Mouse (Mus musculus): ENCODE measurements around the gene Arid3c. TPM values are rescaled to one million over a fixed set of nuclear protein-coding genes. Genes with fewer than 3 reads are reported as not detected.
"Not testable (repeated sequence)": the region's sequence is repeated elsewhere in the genome, so short reads cannot be mapped to it uniquely, and the experiment has no call there.

The Arid3c gene
- polyA plus RNA-seq, 1 experiment from 2014 or later = not detected

DNA sequence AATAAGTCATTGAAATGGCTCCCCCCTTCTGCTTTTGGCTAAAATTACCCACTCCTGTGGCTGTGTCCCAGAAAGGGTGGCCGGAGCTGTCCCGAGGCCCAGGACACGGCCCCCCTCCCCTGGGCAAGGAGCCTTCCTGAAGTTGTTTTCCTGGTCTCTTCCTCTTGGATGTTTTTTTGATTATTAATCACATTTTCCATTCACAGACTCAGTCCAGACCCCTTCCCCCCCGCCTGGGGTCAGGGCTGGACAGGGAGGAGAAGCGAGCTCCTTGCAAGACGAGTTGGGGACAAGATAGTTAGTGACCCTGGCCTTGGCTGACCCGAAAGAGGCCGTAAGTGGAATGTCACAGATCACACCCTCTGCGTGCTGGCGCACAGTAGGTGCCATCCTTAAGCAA is 31.2 kb downstream of the Arid3c start, which contains the start of gene Il11ra1:
Il11ra1 (plus strand) TSS at position 207 of the 400 bp plus-strand sequence.
- H3K9ac ChIP-seq; H3K27ac ChIP-seq; H3K4me2 ChIP-seq; H3K4me3 ChIP-seq; H3K9me3 ChIP-seq; H3K4me1 ChIP-seq; ATAC-seq (ENCODE audit: insufficient number of reproducible peaks, low FRiP score, low TSS enrichment, low read depth); H3K36me3 ChIP-seq: not testable (repeated sequence)
- peaks cover 16% of the 10 kb centered on the region for H3K27me3 ChIP-seq
- WGBS = 82% methylated on average over 10 of the region's 10 CpGs

DNA sequence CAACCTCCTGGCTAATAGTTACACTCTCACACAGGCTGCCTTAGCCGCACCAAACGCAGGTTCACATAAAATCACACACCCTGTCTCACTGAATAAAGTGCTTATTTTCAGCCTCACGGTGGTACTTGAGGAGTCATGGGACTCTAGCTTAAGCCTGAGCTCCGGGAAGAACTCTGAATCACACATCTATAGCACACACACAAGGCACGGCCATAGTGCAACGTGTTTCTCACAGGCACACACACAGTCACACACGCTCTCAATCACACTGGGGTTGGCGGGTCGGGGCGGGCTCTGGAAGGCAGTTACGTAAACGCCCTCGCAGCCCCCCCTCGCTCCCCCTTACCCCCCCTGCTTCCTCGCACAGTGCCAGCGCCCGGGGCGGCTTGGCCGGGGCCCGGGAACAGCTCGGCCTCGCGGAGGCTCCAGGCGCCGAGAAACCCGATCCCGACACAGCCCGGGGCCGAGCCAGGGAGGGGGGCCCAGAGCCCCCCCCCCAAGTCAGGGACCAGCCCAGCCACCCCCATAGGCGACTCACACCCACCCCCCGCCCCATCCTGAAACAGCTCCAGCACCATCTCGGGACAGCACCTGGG is 32.4 kb downstream of the Arid3c start:
- WGBS = 4% methylated on average over 25 of the region's 32 CpGs
- H3K9ac ChIP-seq; H3K9me3 ChIP-seq; H3K27me3 ChIP-seq; H3K27ac ChIP-seq; H3K36me3 ChIP-seq; H3K4me3 ChIP-seq; H3K4me1 ChIP-seq; ATAC-seq (ENCODE audit: insufficient number of reproducible peaks, low FRiP score, low TSS enrichment, low read depth): not testable (repeated sequence)
- H3K4me2 ChIP-seq = peak overlapping the region; percentile 22; the same call in 1 of the 2 replicates

DNA sequence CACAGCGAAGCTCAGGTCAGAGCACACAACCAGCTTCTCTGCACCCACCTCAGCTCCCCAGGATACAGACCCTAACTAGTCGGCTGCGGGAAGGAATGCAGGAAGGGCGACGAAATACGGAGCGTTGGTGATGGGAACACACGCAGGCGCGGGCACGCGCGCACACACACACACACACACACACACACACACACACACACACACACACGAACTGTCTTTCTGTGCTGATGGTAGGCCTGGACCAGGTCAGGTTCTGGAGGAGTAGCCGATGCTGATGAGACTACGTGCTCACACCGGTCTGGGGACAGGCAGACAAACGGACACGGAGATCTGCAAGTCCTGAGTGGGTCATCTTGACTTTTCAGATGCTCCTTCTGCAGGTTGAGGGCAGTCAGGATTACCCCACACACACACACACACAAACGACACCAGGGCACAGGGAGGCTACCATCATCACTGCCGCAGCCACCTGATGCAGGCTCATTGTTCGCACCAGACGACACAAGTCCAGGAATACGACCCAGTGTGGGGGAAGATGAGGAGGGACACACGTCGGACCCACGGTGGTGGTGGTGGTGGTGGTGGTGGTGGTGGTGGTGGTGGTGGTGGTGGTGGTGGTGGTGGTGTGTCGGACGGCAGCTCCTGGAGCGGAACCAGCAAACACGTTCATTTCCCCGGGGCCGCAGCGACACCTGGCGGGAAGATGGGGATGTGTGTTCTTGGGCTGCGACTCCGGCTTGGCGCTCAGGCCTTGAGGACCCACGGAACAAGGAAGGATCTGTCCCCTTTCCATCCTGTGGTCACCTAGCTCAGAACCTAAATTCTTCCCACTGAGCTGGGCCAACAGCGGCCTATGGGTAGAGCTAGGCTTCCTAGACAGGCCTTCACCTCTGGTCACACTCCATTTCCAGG is 33.8 kb downstream of the Arid3c start, which contains the start of gene Cntfr:
Cntfr (minus strand) TSS at position 160 of the 912 bp plus-strand sequence.
- 15% methylated on average over 34 of the region's 40 CpGs for WGBS
- not testable (repeated sequence) for H3K9ac ChIP-seq; H3K4me3 ChIP-seq; H3K4me2 ChIP-seq; H3K4me1 ChIP-seq; H3K27me3 ChIP-seq; ATAC-seq (ENCODE audit: insufficient number of reproducible peaks, low FRiP score, low TSS enrichment, low read depth); H3K27ac ChIP-seq; H3K36me3 ChIP-seq; H3K9me3 ChIP-seq

DNA sequence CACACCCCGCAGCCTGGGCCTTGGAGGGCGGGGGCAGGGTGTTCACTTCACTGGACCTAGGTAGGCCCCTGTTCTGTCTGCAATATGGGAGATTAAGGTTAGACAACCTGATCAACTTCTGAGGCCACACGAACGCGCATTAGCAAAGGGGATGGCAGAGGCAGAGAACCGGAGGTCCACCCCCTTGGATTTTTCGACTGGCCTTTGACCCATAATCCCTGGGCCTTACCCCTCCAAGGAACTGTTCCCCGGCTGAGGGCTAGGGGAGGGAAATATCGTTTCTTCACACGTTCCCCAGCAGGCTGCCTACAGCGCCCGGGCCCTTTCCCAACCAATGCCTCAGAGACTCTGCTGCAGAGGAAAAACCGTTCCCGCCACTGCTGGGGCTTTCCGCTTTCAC is 34.5 kb downstream of the Arid3c start:
- H3K9me3 ChIP-seq; H3K9ac ChIP-seq; H3K4me3 ChIP-seq; H3K4me2 ChIP-seq; H3K27ac ChIP-seq; H3K27me3 ChIP-seq; ATAC-seq (ENCODE audit: insufficient number of reproducible peaks, low FRiP score, low TSS enrichment, low read depth); H3K36me3 ChIP-seq; H3K4me1 ChIP-seq: not testable (repeated sequence)
- WGBS = 13% methylated on average over 14 of the region's 15 CpGs

DNA sequence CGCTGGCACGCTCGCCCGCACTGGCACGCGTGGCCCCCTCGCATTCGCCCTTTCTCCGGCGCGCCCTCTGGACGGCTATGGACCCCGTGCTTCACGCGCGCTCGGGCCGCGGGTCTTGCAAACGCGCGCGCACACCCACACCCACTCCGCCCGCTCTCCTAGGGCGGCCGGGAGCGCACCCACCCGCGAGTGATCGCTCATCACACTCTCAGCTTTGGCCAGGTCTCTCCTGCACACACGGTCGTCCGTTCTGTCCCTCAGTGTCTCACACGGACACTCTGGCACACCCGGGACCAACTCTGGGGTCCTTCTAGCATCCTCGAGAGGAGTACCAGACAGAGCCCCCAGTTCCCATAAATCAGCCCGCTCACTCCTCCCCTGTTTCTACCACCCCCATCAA is 35.1 kb downstream of the Arid3c start:
- H3K9me3 ChIP-seq; H3K27me3 ChIP-seq; H3K9ac ChIP-seq; ATAC-seq (ENCODE audit: insufficient number of reproducible peaks, low FRiP score, low TSS enrichment, low read depth); H3K27ac ChIP-seq; H3K36me3 ChIP-seq; H3K4me1 ChIP-seq: not testable (repeated sequence)
- Histone ChIP-seq H3K4me2 (peak overlapping the region; percentile 33; the same call in 1 of the 2 replicates), H3K4me3 (peak overlapping the region; percentile 16; the same call in 1 of the 2 replicates)
- WGBS = 5% methylated on average over 12 of the region's 38 CpGs

DNA sequence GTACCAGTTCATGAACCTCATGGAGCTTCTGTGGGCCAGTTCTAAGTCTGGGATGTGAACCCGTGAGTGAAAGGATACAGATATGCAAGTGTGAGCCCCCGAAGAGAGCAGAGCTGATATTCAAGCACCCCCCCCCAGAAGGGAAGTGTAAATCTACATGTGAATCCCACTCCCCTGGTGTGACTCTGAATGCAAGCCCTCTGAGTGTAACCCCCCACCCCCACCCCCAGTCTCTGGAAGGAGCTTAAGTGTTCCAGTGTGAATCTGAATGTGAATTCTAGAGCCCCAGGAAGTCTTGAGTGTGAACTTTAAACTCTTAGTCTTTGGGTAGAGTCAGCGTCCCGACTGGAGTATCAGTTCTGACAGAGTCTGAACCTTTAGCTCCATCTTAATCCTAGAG is 37.4 kb downstream of the Arid3c start:
- WGBS = 20% methylated on average over 4 of the region's 4 CpGs
- H3K4me2 ChIP-seq, H3K4me3 ChIP-seq: not testable (repeated sequence)

DNA sequence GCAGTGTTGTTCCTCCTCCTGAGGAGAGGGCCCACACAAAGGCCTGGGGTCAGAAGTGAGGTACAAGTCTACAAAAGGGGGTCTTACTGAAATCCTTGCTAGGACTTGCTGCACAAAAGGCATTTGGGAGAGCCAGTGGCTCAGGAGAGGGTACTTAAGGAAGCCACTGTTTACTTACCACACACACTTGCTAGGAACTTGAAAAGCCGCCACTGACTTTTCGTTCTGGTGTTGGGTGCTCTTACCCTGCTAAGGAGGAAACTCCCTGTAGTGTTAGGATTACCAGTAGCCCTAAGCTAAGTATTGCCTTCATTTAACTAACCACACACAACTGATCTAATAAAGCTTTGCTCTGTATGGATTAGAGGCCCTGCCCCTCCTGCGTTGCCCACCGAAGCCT is 40.9 kb downstream of the Arid3c start:
- not testable (repeated sequence) for H3K4me2 ChIP-seq; H3K9me3 ChIP-seq; H3K4me1 ChIP-seq; H3K27ac ChIP-seq; H3K4me3 ChIP-seq; H3K36me3 ChIP-seq; H3K9ac ChIP-seq; ATAC-seq (ENCODE audit: insufficient number of reproducible peaks, low FRiP score, low TSS enrichment, low read depth); H3K27me3 ChIP-seq
- WGBS = no CpG with 5 or more reads among the region's 4 CpGs

More for the DNA sequence above, 37.4 kb downstream of the Arid3c start:
- not testable (repeated sequence) for ATAC-seq (ENCODE audit: insufficient number of reproducible peaks, low FRiP score, low TSS enrichment, low read depth); H3K27ac ChIP-seq; H3K4me1 ChIP-seq; H3K36me3 ChIP-seq; H3K27me3 ChIP-seq; H3K9ac ChIP-seq; H3K9me3 ChIP-seq

DNA sequence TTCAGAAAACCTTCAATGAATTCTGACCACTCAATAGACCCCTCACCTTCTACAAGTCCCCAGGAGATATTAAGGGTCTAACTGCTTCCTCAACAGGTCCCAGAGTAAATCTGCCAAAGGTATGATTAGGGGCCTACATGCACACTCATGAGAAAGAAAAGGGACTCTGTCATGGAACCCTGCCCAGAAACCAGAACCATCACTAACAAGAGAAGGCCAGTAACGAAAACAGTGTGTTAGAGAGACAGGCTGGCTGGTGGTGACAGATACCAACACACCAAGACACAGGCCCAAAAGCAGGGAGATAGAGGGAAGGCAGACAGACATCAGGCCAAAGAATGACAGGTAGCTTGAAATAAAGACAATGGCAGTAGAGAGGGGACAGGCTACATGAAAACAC is 42.4 kb downstream of the Arid3c start:
- not testable (repeated sequence) for H3K9me3 ChIP-seq; ATAC-seq (ENCODE audit: insufficient number of reproducible peaks, low FRiP score, low TSS enrichment, low read depth)
- WGBS = 50% methylated on average over 1 of the region's 1 CpGs

DNA sequence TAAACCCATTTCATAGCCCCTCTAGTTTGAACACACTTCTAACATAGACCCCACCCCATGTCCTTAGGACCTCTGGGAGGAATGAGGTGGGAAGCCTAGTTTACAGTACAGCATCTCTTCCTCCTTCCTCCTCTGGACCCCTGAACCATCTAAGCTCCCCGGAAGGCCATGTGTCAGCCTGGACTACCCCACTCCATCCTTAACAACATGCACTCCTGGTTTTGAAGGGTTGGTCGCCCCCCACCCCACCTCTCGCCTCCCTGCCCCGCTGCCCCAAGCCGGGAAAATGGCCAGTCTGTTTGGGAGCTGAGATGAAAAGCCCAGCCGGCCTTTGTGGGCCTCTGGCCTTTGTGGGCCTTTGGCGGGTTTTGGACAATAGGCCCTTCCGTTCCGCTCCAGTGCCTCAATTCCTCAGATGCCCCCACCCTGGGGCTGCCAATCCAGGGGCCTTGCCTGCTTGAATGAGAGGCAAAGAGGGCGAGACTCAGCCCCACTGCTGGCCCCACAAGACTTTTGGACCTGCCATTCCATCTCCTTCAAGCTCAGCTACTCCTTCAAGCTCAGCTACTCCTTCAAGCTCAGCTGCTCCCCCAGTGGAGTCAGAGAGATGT is 45.0 kb downstream of the Arid3c start:
- 0 out of 2 replicates have a peak, but pooled peaks cover 12% of the 10 kb centered on the region for H3K4me1 ChIP-seq
- 53% methylated on average over 9 of the region's 10 CpGs for WGBS
- H3K4me3 ChIP-seq; H3K9ac ChIP-seq; H3K4me2 ChIP-seq; H3K36me3 ChIP-seq; H3K9me3 ChIP-seq; ATAC-seq (ENCODE audit: insufficient number of reproducible peaks, low FRiP score, low TSS enrichment, low read depth); H3K27ac ChIP-seq: not testable (repeated sequence)
- peaks cover 17% of the 10 kb centered on the region for H3K27me3 ChIP-seq

More for the DNA sequence above, 42.4 kb downstream of the Arid3c start:
- not testable (repeated sequence) for H3K4me2 ChIP-seq, H3K27ac ChIP-seq, H3K9ac ChIP-seq, H3K4me1 ChIP-seq, H3K27me3 ChIP-seq, H3K36me3 ChIP-seq, H3K4me3 ChIP-seq

DNA sequence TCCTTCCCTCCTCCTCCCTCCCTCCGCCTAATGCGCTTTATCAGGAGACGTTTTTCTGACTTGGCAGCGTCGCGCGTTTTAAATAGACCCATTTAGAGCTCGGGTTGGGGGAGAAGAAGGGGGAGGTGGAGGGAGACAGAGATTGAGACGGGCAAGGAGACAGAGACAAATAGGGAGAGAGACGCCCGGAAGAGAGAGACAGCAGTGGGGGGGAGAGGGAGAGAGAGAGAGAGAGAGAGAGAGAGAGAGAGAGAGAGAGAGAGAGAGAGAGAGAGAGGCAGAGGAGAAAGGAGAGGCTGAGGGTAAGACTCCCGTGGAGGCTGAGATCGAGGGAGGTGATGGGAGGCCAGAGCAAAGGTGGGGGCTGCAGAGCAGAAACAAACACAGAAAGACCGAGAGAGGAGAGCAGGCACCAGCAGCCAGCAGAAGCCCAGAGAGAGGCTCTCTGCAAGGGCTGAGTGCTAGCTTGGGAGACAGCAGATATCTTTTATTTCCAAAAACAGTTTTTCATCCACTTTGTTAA is 46.0 kb downstream of the Arid3c start:
- peaks cover 16% of the 10 kb centered on the region for H3K4me1 ChIP-seq
- H3K36me3 ChIP-seq; H3K9me3 ChIP-seq; H3K9ac ChIP-seq; H3K4me2 ChIP-seq; ATAC-seq (ENCODE audit: insufficient number of reproducible peaks, low FRiP score, low TSS enrichment, low read depth); H3K4me3 ChIP-seq; H3K27ac ChIP-seq: not testable (repeated sequence)
- WGBS = 8% methylated on average over 12 of the region's 14 CpGs
- H3K27me3 ChIP-seq = peaks cover 25% of the 10 kb centered on the region

- H3K4me1 ChIP-seq = peaks cover 17% of the 10 kb centered on the region
- ATAC-seq (ENCODE audit: insufficient number of reproducible peaks, low FRiP score, low TSS enrichment, low read depth); H3K27ac ChIP-seq; H3K4me3 ChIP-seq; H3K36me3 ChIP-seq; H3K9ac ChIP-seq; H3K9me3 ChIP-seq: not testable (repeated sequence)
- peak overlapping the region; percentile 30 for H3K4me2 ChIP-seq
- peaks cover 32% of the 10 kb centered on the region for H3K27me3 ChIP-seq
- WGBS = 10% methylated on average over 23 of the region's 27 CpGs
Measured at GRCm38 (mm10) chr4:41684131-41684930, 46.6 kb downstream of the Arid3c start.

Measured in limb, embryonic 15.5 days (tissue).